Mouse (Mus musculus): Measurements from ENCODE around the gene Exoc4. TPM values are rescaled to one million over a fixed set of nuclear protein-coding genes. Genes with fewer than 3 reads are reported as not detected.

The Exoc4 gene
- total and polyA plus RNA-seq, 3 experiments = 31.2 to 46.4 (median 41.9) TPM

GRCm38 (mm10) chr6:33727271-33727670, 478.4 kb downstream of the Exoc4 start:
- H3K4me1 ChIP-seq (ENCODE audit: control insufficient read depth in 1 of 2, insufficient read depth in 2 of 2) = peaks cover 0 to 6% of the 10 kb centered on the region in 2 experiments; a peak in 1 of 4 replicates
- dilution Hi-C loops (cut with MboI; ENCODE audit: extremely low pct_ligation_motif_present, extremely low pct_unique_long_range_greater_than_20kb, low sequenced_read_pairs) (no loop called here), in situ Hi-C loops (cut with MboI; ENCODE audit: low pct_ligation_motif_present, low pct_unique_long_range_greater_than_20kb, low sequenced_read_pairs) (no loop called here)
- DNase-seq (ENCODE audit: extremely low read depth) = no peak
- no peaks in the 10 kb centered on the region for H3K9me3 ChIP-seq (replicated peaks; ENCODE audit: low read length)
- H3K36me3 ChIP-seq (replicated peaks in 1 of 2; ENCODE audit: control insufficient read depth in 1 of 2, insufficient read depth in 1 of 2, low read length in 1 of 2) = no peaks in the 10 kb centered on the region
- no peaks in the 10 kb centered on the region for H3K27me3 ChIP-seq (replicated peaks)
- no peak overlapping the region for H3K4me3 ChIP-seq (replicated peaks in 1 of 3; ENCODE audit: low read depth in 2 of 3, low read length in 2 of 3, poor library complexity in 1 of 3)
- H3K79me2 ChIP-seq (replicated peaks; ENCODE audit: control insufficient read depth, extremely low read depth, insufficient read depth, poor library complexity, severe bottlenecking) = no peaks in the 10 kb centered on the region
- H3K27ac ChIP-seq (ENCODE audit: insufficient read depth, low read depth) = no peak overlapping the region
- no peak for TF ChIP-seq EP300 (IDR thresholded peaks at IDR 0.05; ENCODE audit: low read length)
- no peak for TF ChIP-seq CTCF (conservative IDR thresholded peaks at IDR 0.05 in 1 of 2, IDR thresholded peaks at IDR 0.05 in 1 of 2; ENCODE audit: low read depth in 2 of 2, low read length in 2 of 2)
- TF ChIP-seq HCFC1 (IDR thresholded peaks at IDR 0.05; ENCODE audit: low read depth, low read length) = no peak
- no peak for TF ChIP-seq E2F4 (IDR thresholded peaks at IDR 0.05; ENCODE audit: insufficient replicate concordance, low read depth, low read length)
- TF ChIP-seq USF1 (IDR thresholded peaks at IDR 0.05; ENCODE audit: low read depth, low read length) = no peak
- no peak for TF ChIP-seq SIN3A (IDR thresholded peaks at IDR 0.05; ENCODE audit: low read length)
- no peak for TF ChIP-seq USF2 (conservative IDR thresholded peaks at IDR 0.05; ENCODE audit: low read depth, low read length)
- no peak overlapping the region for H3K4me2 ChIP-seq (ENCODE audit: insufficient read depth, low read depth, poor library complexity, severe bottlenecking)
- H3K9ac ChIP-seq (ENCODE audit: insufficient read depth, low read depth) = no peak overlapping the region

GRCm38 (mm10) chr6:33732214-33732613, 483.3 kb downstream of the Exoc4 start:
- H3K36me3 ChIP-seq (replicated peaks in 1 of 2; ENCODE audit: control insufficient read depth in 1 of 2, insufficient read depth in 1 of 2, low read length in 1 of 2) = no peaks in the 10 kb centered on the region
- H3K4me3 ChIP-seq (replicated peaks in 1 of 3; ENCODE audit: low read depth in 2 of 3, low read length in 2 of 3, poor library complexity in 1 of 3) = no peak overlapping the region
- peaks cover 0 to 13% of the 10 kb centered on the region in 2 experiments; a peak in 1 of 4 replicates for H3K4me1 ChIP-seq (ENCODE audit: control insufficient read depth in 1 of 2, insufficient read depth in 2 of 2)
- no peak for TF ChIP-seq RCOR1 (conservative IDR thresholded peaks at IDR 0.05; ENCODE audit: low read depth, low read length)
- TF ChIP-seq PAX5 (IDR thresholded peaks at IDR 0.05; ENCODE audit: low read length) = no peak
- TF ChIP-seq MAFK (IDR thresholded peaks at IDR 0.05; ENCODE audit: insufficient replicate concordance, low read length) = no peak
- no peak for TF ChIP-seq MYC (IDR thresholded peaks at IDR 0.05; ENCODE audit: low read depth, low read length)
- no peak for TF ChIP-seq CTCF (conservative IDR thresholded peaks at IDR 0.05 in 1 of 2, IDR thresholded peaks at IDR 0.05 in 1 of 2; ENCODE audit: low read depth in 2 of 2, low read length in 2 of 2)
- TF ChIP-seq RAD21 (IDR thresholded peaks at IDR 0.05; ENCODE audit: low read depth, low read length) = no peak
- no peak for TF ChIP-seq SMC3 (IDR thresholded peaks at IDR 0.05; ENCODE audit: low read depth, low read length)
- no peak for TF ChIP-seq IRF4 (IDR thresholded peaks at IDR 0.05; ENCODE audit: low read depth, low read length)
- no peak for TF ChIP-seq KAT2A (IDR thresholded peaks at IDR 0.05; ENCODE audit: insufficient replicate concordance, low read length)
- no peak for TF ChIP-seq USF1 (IDR thresholded peaks at IDR 0.05; ENCODE audit: low read depth, low read length)
- no peak for TF ChIP-seq POLR2A (IDR thresholded peaks at IDR 0.05; ENCODE audit: low read depth, low read length)
- H3K9me3 ChIP-seq (replicated peaks; ENCODE audit: low read length) = no peaks in the 10 kb centered on the region
- DNase-seq (ENCODE audit: extremely low read depth) = no peak
- no peaks in the 10 kb centered on the region for H3K79me2 ChIP-seq (replicated peaks; ENCODE audit: control insufficient read depth, extremely low read depth, insufficient read depth, poor library complexity, severe bottlenecking)
- no peak overlapping the region for H3K27ac ChIP-seq (ENCODE audit: insufficient read depth, low read depth)
- in situ Hi-C loops (cut with MboI; ENCODE audit: low pct_ligation_motif_present, low pct_unique_long_range_greater_than_20kb, low sequenced_read_pairs) = no loop called here
- H3K9ac ChIP-seq (ENCODE audit: insufficient read depth, low read depth) = no peak overlapping the region
- H3K27me3 ChIP-seq (replicated peaks) = no peaks in the 10 kb centered on the region
- H3K4me2 ChIP-seq (ENCODE audit: insufficient read depth, low read depth, poor library complexity, severe bottlenecking) = no peak overlapping the region
- dilution Hi-C loops (cut with MboI; ENCODE audit: extremely low pct_ligation_motif_present, extremely low pct_unique_long_range_greater_than_20kb, low sequenced_read_pairs) = no loop called here
